Mouse (Mus musculus): Measurements from ENCODE around the gene Fdx1. TPM values are rescaled to one million over a fixed set of nuclear protein-coding genes. Genes with fewer than 3 reads are reported as not detected.

Fdx1 gene
- total RNA-seq, 2 experiments from 2014 or later = 3.4 TPM; not detected in 1

GRCm38 (mm10) chr9:51966373-51966772 lies 3.0 kb upstream of the Fdx1 start:
- no peak for ATAC-seq (replicated peaks; ENCODE audit: low FRiP score, poor library complexity, severe bottlenecking)

- ATAC-seq (replicated peaks; ENCODE audit: low FRiP score, poor library complexity, severe bottlenecking) = no peak
These were observed 754 bp upstream of the Fdx1 start for GRCm38 (mm10) chr9:51964110-51964509.

GRCm38 (mm10) chr9:51961190-51961909 lies 2.0 kb downstream of the Fdx1 start:
- no peak for ATAC-seq (replicated peaks; ENCODE audit: low FRiP score, poor library complexity, severe bottlenecking)

- no peak for ATAC-seq (replicated peaks; ENCODE audit: low FRiP score, poor library complexity, severe bottlenecking)
These were observed 3.0 kb downstream of the Fdx1 start for GRCm38 (mm10) chr9:51960331-51960730.

GRCm38 (mm10) chr9:51958981-51959380 lies 4.4 kb downstream of the Fdx1 start:
- no peak for ATAC-seq (replicated peaks; ENCODE audit: low FRiP score, poor library complexity, severe bottlenecking)

- no peak for ATAC-seq (replicated peaks; ENCODE audit: low FRiP score, poor library complexity, severe bottlenecking)
These were observed 6.3 kb downstream of the Fdx1 start for GRCm38 (mm10) chr9:51957025-51957424.

- no peak for ATAC-seq (replicated peaks; ENCODE audit: low FRiP score, poor library complexity, severe bottlenecking)
These were observed 6.9 kb downstream of the Fdx1 start for GRCm38 (mm10) chr9:51956484-51956883.

- no peak for ATAC-seq (replicated peaks; ENCODE audit: low FRiP score, poor library complexity, severe bottlenecking)
These were observed 12.0 kb downstream of the Fdx1 start for GRCm38 (mm10) chr9:51951337-51951736.

GRCm38 (mm10) chr9:51950667-51951066 lies 12.7 kb downstream of the Fdx1 start:
- ATAC-seq (replicated peaks; ENCODE audit: low FRiP score, poor library complexity, severe bottlenecking) = no peak

GRCm38 (mm10) chr9:51950225-51950624 lies 13.1 kb downstream of the Fdx1 start:
- no peak for ATAC-seq (replicated peaks; ENCODE audit: low FRiP score, poor library complexity, severe bottlenecking)

GRCm38 (mm10) chr9:51943934-51944333 lies 19.4 kb downstream of the Fdx1 start:
- no peak for ATAC-seq (replicated peaks; ENCODE audit: low FRiP score, poor library complexity, severe bottlenecking)

- ATAC-seq (replicated peaks; ENCODE audit: low FRiP score, poor library complexity, severe bottlenecking) = no peak
These were observed 28.7 kb downstream of the Fdx1 start for GRCm38 (mm10) chr9:51934641-51935040.

GRCm38 (mm10) chr9:51931997-51932396 lies 31.4 kb downstream of the Fdx1 start:
- ATAC-seq (replicated peaks; ENCODE audit: low FRiP score, poor library complexity, severe bottlenecking) = no peak

GRCm38 (mm10) chr9:51931054-51931690 lies 32.2 kb downstream of the Fdx1 start:
- no peak for ATAC-seq (replicated peaks; ENCODE audit: low FRiP score, poor library complexity, severe bottlenecking)

- ATAC-seq (replicated peaks; ENCODE audit: low FRiP score, poor library complexity, severe bottlenecking) = no peak
These were observed 33.4 kb downstream of the Fdx1 start for GRCm38 (mm10) chr9:51929972-51930371.

- no peak for ATAC-seq (replicated peaks; ENCODE audit: low FRiP score, poor library complexity, severe bottlenecking)
These were observed 34.7 kb downstream of the Fdx1 start for GRCm38 (mm10) chr9:51928659-51929058.

- ATAC-seq (replicated peaks; ENCODE audit: low FRiP score, poor library complexity, severe bottlenecking) = no peak
These were observed 35.2 kb downstream of the Fdx1 start for GRCm38 (mm10) chr9:51928116-51928515.

GRCm38 (mm10) chr9:51927680-51928079 lies 35.7 kb downstream of the Fdx1 start:
- ATAC-seq (replicated peaks; ENCODE audit: low FRiP score, poor library complexity, severe bottlenecking) = no peak

GRCm38 (mm10) chr9:51926629-51927028 lies 36.7 kb downstream of the Fdx1 start:
- no peak for ATAC-seq (replicated peaks; ENCODE audit: low FRiP score, poor library complexity, severe bottlenecking)

GRCm38 (mm10) chr9:51924551-51925081 lies 38.7 kb downstream of the Fdx1 start:
- no peak for ATAC-seq (replicated peaks; ENCODE audit: low FRiP score, poor library complexity, severe bottlenecking)

- no peak for ATAC-seq (replicated peaks; ENCODE audit: low FRiP score, poor library complexity, severe bottlenecking)
These were observed 40.6 kb downstream of the Fdx1 start for GRCm38 (mm10) chr9:51922756-51923155.

All from erythroid progenitor cell, adult 5-6 weeks (primary cell).